Mouse (Mus musculus): Measurements from ENCODE around the gene Cep57.

GRCm38 (mm10) chr9:13765624-13766023, 61.3 kb downstream of the Cep57 start:
- TF ChIP-seq CTCF (IDR thresholded peaks at IDR 0.05; ENCODE audit: low read depth): no peak
- no peak for TF ChIP-seq EP300 (IDR thresholded peaks at IDR 0.05; ENCODE audit: low read depth)
